Mouse (Mus musculus) forebrain, embryonic 10.5 days (tissue): ENCODE measurements around the gene Uba7. TPM values are rescaled to one million over a fixed set of nuclear protein-coding genes. Genes with fewer than 3 reads are reported as not detected.

ENCODE experiments used
- DNase-seq: peaks from one replicate; pipeline ENCODE4 v3.0.0-alpha.2; 2017; ENCODE audit warnings: low spot score; ENCODE audit errors: extremely low spot score
- H3K27ac ChIP-seq: fragments of 300-500 bp; sonication (generic); 2 replicates; pipeline ENCODE4 v1.5.1; 2016; ENCODE audit warnings: mild to moderate bottlenecking
- H3K27me3 ChIP-seq: fragments of 300-500 bp; sonication (generic); 2 replicates; pipeline ENCODE4 v1.6.1; 2016; ENCODE audit warnings: mild to moderate bottlenecking; ENCODE audit not compliant: poor library complexity, severe bottlenecking
- H3K36me3 ChIP-seq: fragments of 300-500 bp; sonication (generic); replicated peaks from 2 replicates; pipeline ENCODE4 v1.6.1; 2016; ENCODE audit warnings: mild to moderate bottlenecking, moderate library complexity
- H3K4me1 ChIP-seq: fragments of 300-500 bp; sonication (generic); 2 replicates; pipeline ENCODE4 v1.6.1; 2016
- H3K4me3 ChIP-seq: fragments of 300-500 bp; sonication (generic); 2 replicates; pipeline ENCODE4 v1.5.1; 2016; ENCODE audit warnings: mild to moderate bottlenecking, moderate library complexity
- H3K9me3 ChIP-seq: fragments of 300-500 bp; sonication (generic); 2 replicates; pipeline ENCODE4 v1.6.1; 2016; ENCODE audit warnings: mild to moderate bottlenecking, moderate library complexity
- WGBS: fragments of 180-500 bp; shearing (Covaris S2); methylation state at CpG from one replicate; pipeline ENCODE4 v1.1.7; 2016; 5-methylcytosine and 5-hydroxymethylcytosine counted together
- polyA plus RNA-seq: library from polyadenylated mRNA; unstranded; fragments of >200 nt; fragmentation: Nextera tagmentation; extraction: Ambion mirVana; gene quantifications from 2 replicates; pipeline ENCODE4 v1.2.1, GENCODE M21; 2016

Uba7 gene
- polyA plus RNA-seq, 1 experiment from 2014 or later: 10.0 TPM

GRCm38 (mm10) chr9:107949184-107949921 lies 26.0 kb upstream of the Uba7 start:
- Histone ChIP-seq H3K9me3 (no peaks in the 10 kb centered on the region), H3K27ac (no peak overlapping the region), H3K36me3 (peaks cover 28% of the 10 kb centered on the region), H3K4me3 (no peak overlapping the region), H3K4me1 (peaks cover 28% of the 10 kb centered on the region), H3K27me3 (no peaks in the 10 kb centered on the region)
- DNase-seq: no peak
- WGBS: 78% methylated on average over 13 of the region's 13 CpGs

- no peak for DNase-seq
Observed at GRCm38 (mm10) chr9:107949922-107950235, 25.4 kb upstream of the Uba7 start, which contains the start of gene Traip. Gene Traip, plus strand, starts transcription at chr9:107950136.

GRCm38 (mm10) chr9:107950460-107951355 lies 24.6 kb upstream of the Uba7 start:
- Histone ChIP-seq H3K27ac (peak overlapping the region; percentile 91), H3K4me3 (peak overlapping the region; percentile 88), H3K27me3 (no peaks in the 10 kb centered on the region), H3K4me1 (peaks cover 28% of the 10 kb centered on the region), H3K36me3 (peaks cover 33% of the 10 kb centered on the region), H3K9me3 (no peaks in the 10 kb centered on the region)
- DNase-seq: peak; percentile 92
- WGBS: 11% methylated on average over 45 of the region's 45 CpGs

More at GRCm38 (mm10) chr9:107949922-107950235, 25.4 kb upstream of the Uba7 start, which contains the start of gene Traip:
- 92% methylated on average over 10 of the region's 10 CpGs for WGBS
- Histone ChIP-seq H3K27me3 (no peaks in the 10 kb centered on the region), H3K4me3 (peak within 1 kb of the TSS; percentile 88), H3K9me3 (no peaks in the 10 kb centered on the region), H3K36me3 (peaks cover 28% of the 10 kb centered on the region), H3K4me1 (peaks cover 28% of the 10 kb centered on the region), H3K27ac (peak within 1 kb of the TSS; percentile 91)

- Histone ChIP-seq H3K4me3 (no peak overlapping the region), H3K9me3 (no peaks in the 10 kb centered on the region), H3K27ac (no peak overlapping the region), H3K36me3 (peaks cover 58% of the 10 kb centered on the region), H3K4me1 (peaks cover 29% of the 10 kb centered on the region), H3K27me3 (no peaks in the 10 kb centered on the region)
- 83% methylated on average over 6 of the region's 6 CpGs for WGBS
- DNase-seq: no peak
Observed at GRCm38 (mm10) chr9:107955613-107956289, 19.6 kb upstream of the Uba7 start.

DNA sequence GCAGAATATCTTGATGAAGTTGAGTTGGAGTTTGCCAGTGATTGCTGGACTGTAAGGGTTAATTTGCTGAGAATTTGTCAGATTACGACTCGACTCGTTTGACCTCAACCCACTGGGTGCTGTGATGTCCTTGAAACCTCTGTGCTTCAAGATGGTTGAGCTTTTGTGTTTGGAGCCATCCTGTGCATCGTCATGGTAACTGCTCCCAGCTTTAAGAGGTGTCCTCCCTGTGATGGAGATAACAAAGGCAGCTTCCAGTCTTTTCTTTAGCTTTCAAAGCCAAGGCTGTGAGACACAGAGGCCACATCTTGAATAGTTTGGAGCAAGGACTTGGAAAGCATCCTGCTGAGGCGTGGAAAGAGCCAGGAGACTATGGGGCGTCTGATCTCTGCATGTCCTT lies 18.2 kb upstream of the Uba7 start:
- H3K4me1 ChIP-seq: peaks cover 24% of the 10 kb centered on the region
- no peak overlapping the region for H3K27ac ChIP-seq
- H3K36me3 ChIP-seq: peaks cover 72% of the 10 kb centered on the region
- 62% methylated on average over 6 of the region's 6 CpGs for WGBS
- no peak overlapping the region for H3K4me3 ChIP-seq
- no peaks in the 10 kb centered on the region for H3K9me3 ChIP-seq
- H3K27me3 ChIP-seq: no peaks in the 10 kb centered on the region
- no peak for DNase-seq

DNA sequence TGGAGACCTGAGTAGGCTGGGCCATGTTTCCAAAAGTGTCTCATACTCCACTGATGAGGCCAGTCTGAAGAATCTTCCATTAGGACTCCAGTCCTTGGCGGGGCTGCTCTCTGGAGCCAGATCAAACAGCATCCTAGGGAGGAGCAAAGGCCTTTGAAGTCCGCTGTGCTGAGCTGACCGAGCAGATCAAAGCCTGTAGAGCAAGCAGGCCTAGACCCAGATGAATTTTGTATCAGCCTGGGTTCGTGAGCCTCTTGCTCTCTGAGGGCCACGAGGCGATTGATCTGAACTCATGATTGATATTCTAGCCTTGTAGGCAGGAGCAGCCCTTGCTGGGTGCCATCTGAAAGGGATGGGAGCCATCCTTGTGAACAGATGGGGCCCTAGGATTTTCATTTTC lies 15.4 kb upstream of the Uba7 start:
- no peaks in the 10 kb centered on the region for H3K27me3 ChIP-seq
- H3K27ac ChIP-seq: no peak overlapping the region
- no peak overlapping the region for H3K4me3 ChIP-seq
- no peak for DNase-seq
- H3K36me3 ChIP-seq: peaks cover 99% of the 10 kb centered on the region
- peaks cover 15% of the 10 kb centered on the region for H3K4me1 ChIP-seq
- no peaks in the 10 kb centered on the region for H3K9me3 ChIP-seq
- 78% methylated on average over 6 of the region's 6 CpGs for WGBS

- H3K4me3 ChIP-seq: no peak overlapping the region
- H3K27me3 ChIP-seq: no peaks in the 10 kb centered on the region
- 87% methylated on average over 4 of the region's 4 CpGs for WGBS
- no peaks in the 10 kb centered on the region for H3K9me3 ChIP-seq
- no peak overlapping the region for H3K27ac ChIP-seq
- peaks cover 99% of the 10 kb centered on the region for H3K36me3 ChIP-seq
- DNase-seq: no peak
- peaks cover 15% of the 10 kb centered on the region for H3K4me1 ChIP-seq
Observed at GRCm38 (mm10) chr9:107960928-107961327, 14.4 kb upstream of the Uba7 start.

GRCm38 (mm10) chr9:107961351-107961762 lies 13.9 kb upstream of the Uba7 start:
- no peak for DNase-seq
- 87% methylated on average over 10 of the region's 10 CpGs for WGBS
- Histone ChIP-seq H3K36me3 (peaks cover 99% of the 10 kb centered on the region), H3K27me3 (no peaks in the 10 kb centered on the region), H3K4me1 (peaks cover 15% of the 10 kb centered on the region), H3K9me3 (no peaks in the 10 kb centered on the region), H3K27ac (no peak overlapping the region), H3K4me3 (no peak overlapping the region)

DNA sequence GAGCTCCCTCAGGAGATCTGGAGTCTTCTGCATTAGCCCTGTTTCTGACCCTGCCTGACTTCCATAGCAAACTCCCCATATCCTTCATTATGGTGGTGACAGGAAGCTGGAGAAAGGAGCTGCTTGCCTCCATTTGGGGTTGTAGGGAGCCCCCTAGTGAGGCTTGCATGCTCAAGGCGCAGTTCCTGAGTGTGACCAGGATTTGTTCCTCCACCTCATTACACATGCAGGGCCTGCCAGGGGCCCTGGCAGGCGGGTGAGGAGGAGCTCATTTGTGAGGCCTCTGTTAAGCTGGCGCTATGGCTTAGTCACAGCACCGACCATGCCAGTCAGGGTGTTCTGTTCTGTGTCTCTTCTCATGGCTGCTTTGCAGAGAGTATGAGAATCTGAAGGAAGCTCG lies 13.4 kb upstream of the Uba7 start:
- H3K36me3 ChIP-seq: peaks cover 99% of the 10 kb centered on the region

GRCm38 (mm10) chr9:107962916-107963315 lies 12.4 kb upstream of the Uba7 start:
- H3K9me3 ChIP-seq: no peaks in the 10 kb centered on the region
- no peak for DNase-seq
- H3K4me1 ChIP-seq: peaks cover 5% of the 10 kb centered on the region; the same call in 1 of the 2 replicates
- no peaks in the 10 kb centered on the region for H3K27me3 ChIP-seq
- no peak overlapping the region for H3K27ac ChIP-seq
- 94% methylated on average over 9 of the region's 9 CpGs for WGBS
- H3K4me3 ChIP-seq: no peak overlapping the region
- H3K36me3 ChIP-seq: peaks cover 97% of the 10 kb centered on the region

More for the DNA sequence above, 13.4 kb upstream of the Uba7 start:
- Histone ChIP-seq H3K9me3 (no peaks in the 10 kb centered on the region), H3K27me3 (no peaks in the 10 kb centered on the region), H3K4me1 (peaks cover 14% of the 10 kb centered on the region), H3K27ac (no peak overlapping the region), H3K4me3 (no peak overlapping the region)
- 64% methylated on average over 5 of the region's 5 CpGs for WGBS
- DNase-seq: no peak

DNA sequence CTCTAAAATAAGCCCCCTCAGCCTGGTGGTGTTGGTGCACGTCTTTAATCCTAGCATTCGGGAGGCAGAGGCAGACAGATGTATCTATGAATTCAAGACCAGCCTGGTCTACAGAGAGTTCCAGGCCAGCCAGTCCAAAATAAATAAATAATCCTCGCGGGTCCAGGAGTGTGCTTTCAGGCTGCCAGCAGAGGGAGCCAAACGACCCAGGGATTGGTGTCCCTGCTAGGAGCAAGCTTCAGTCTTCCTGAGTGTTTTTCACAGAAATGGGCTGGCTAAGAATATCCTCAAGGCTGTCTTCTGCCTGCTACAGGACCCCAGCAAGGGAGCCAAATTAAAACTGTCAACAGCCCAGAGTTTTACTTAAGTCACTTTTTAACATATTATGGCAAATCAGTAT lies 11.6 kb upstream of the Uba7 start:
- Histone ChIP-seq H3K27me3 (no peaks in the 10 kb centered on the region), H3K9me3 (no peaks in the 10 kb centered on the region), H3K4me1 (peaks cover 5% of the 10 kb centered on the region; the same call in 1 of the 2 replicates), H3K4me3 (no peak overlapping the region), H3K36me3 (peaks cover 97% of the 10 kb centered on the region), H3K27ac (no peak overlapping the region)
- 25% methylated on average over 5 of the region's 5 CpGs for WGBS
- DNase-seq: peak; percentile 83

- H3K4me3 ChIP-seq: no peak overlapping the region
- no peak overlapping the region for H3K27ac ChIP-seq
- H3K9me3 ChIP-seq: no peaks in the 10 kb centered on the region
- DNase-seq: no peak
- H3K4me1 ChIP-seq: peaks cover 5% of the 10 kb centered on the region; the same call in 1 of the 2 replicates
- 92% methylated on average over 9 of the region's 9 CpGs for WGBS
- H3K36me3 ChIP-seq: peaks cover 97% of the 10 kb centered on the region
- H3K27me3 ChIP-seq: no peaks in the 10 kb centered on the region
Observed at GRCm38 (mm10) chr9:107964681-107965080, 10.6 kb upstream of the Uba7 start.
